Mouse (Mus musculus) neural tube, embryonic 10.5 days (tissue): ENCODE measurements at regions not wholly inside any gene's neighbourhood (a gene's known extent, or its start where the extent isn't known, plus 50 kb on each side); places are given as distances from the start of the nearest gene placed in this dataset.

Experiments used
- DNase-seq: peaks from one replicate; pipeline ENCODE4 v3.0.0-alpha.2; 2017; ENCODE audit warnings: low spot score; ENCODE audit errors: extremely low spot score

DNA sequence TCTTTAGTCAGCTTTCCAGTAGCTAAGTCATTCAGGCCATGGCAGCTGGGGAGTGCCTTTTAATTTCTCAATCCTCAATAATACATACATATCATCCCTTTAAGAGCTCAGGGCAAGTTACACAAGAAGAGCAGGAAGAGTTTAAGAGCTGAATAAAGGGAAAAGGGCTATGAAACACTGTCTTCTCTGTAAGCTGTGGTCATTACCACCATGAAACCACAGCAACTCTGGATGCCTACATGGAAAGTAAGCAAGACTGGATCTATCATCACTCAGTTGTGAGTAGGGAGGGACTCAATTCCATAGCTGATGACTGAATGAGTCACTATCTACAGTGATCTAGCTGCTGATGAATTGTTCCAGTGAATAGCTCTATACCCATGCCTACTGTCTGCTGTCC, 349.9 kb downstream of the Nr2f2 start:
- no peak for DNase-seq

GRCm38 (mm10) chr7:70003200-70003986, 363.1 kb downstream of the Nr2f2 start:
- no peak for DNase-seq

DNA sequence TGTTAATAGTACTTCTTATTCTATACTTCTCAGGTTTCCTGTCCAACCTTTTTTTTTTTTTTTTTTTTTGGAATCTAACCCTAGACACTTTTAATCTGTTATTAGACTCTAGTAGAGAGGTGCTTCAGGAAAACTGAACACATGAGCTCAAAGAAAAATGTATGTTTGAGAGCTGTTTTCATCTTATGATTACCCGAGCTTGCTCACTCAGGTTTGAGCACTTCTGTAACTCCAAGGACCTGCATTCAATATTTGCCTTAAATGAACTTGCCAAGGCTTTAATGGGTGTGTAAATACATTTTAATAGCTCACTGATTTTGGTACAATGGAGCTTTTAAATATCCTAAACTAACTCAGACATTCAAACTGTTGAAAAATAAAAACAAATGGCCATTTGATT, 367.8 kb downstream of the Nr2f2 start:
- DNase-seq = no peak

DNA sequence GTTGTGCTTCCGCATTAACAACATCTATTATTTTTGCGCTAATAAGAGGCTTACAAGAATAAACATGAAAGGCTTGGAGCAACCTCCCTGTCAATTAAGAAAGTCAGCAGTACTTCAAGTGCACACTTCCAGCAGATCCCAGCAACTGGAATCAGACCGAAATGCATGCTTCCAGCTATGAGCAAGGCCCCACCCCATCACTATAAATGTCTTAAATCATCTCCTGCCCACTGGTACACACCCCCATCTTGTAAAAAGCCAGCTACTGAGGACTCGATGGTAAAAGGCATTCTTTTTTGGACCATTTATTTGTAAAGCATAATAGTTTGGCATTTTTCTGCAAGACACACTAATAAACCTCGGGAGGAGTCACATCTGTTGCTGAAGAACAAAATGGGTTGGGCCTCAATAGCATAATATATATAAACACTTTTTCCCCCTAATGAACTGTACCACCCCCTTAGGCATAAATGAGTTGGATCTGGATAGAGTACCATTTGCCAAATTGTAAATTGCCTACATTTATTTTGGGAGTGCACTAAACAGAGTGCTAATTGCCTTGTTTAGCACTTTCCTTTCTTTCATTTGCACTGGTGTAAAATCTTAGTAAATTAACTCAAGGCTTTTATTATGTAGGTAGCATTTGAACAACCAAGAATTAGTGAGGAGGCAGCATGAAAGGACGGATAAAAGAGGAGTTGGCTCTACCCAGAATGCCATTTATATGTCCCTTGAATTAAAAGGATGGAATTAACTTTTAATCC, 371.8 kb downstream of the Nr2f2 start:
- no peak for DNase-seq

DNA sequence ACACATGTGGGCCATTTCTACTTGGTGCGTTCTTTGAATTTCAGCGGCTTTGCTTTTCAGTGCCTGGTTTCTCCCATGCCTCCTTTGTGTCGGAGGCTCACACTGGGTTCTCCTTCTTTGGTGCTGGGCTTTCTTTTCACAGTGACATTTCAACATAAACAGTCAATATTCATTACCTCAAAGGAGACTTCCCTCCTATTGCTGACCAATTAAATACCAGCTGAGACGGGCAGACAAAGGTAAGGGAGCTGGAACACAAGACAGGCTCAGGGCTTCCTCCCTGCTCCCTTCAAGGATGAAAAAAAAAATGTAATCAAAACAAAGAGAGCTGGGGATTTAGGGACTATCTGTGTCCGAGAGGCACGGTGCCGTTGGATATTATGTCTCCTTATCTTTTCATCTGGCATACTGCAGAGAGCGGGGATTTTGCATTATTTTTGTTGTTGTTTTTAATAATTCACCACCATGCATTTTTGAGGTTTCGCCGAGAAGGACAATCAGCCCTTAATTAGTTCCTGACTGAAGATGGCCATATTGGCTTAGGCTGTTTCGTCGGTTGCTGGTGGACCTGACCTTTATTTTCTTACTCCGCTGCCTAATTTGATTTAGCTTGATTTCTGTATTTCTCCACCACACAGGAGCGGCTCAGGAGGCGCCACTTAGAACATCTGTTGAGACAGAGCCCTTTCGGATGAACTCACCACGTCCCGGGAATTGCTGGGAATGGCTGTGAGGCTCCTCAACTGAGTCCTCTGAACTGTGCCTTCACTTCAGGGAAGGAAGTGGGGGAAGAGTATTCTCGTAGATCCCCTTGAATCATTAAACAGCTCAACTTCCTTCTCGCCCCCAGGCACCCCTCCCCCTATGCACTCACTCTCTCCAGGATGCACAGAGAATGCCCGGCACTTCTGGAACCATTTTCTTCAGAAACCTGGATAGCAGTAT, 373.9 kb downstream of the Nr2f2 start:
- DNase-seq = peak; percentile 37

DNA sequence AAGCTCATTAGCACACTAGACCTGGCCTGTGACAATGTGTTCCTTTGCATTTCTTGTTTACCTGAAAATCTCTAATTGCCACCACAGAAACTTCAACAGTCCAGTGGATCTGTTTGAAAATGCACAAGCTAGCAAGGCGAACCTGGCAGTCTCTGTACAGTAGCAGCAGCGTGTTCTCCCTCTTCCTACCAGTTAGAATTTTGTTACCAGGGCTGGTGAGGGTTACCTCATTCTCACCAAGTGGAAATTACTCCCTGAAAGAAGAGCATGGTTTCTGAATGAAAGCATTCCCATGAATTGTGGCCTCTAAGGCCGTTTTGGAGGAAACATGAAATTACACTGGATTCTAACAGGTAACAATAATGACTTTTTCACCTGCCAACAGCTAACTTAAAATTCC, 374.6 kb downstream of the Nr2f2 start:
- no peak for DNase-seq

GRCm38 (mm10) chr7:69988704-69989103, 377.8 kb downstream of the Nr2f2 start:
- peak; percentile 30 for DNase-seq

DNA sequence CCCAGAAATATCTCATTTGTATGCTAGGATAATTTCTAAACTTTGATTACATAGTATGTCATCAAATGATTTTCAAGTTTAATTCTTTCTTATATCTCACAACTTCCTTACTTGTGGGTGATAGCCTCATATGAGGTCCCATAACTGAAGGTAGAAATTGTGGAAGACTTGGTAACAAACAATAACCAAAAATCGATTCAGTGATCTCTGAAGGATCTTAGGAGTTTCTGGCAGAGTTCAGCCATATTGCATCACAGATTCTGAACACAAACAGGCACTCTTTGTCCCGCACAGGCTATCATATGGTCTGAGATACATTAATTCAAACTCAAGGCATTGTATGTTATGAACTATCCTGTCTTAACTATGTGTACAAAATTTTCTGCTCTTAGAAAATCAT, 385.2 kb downstream of the Nr2f2 start:
- DNase-seq = no peak

DNA sequence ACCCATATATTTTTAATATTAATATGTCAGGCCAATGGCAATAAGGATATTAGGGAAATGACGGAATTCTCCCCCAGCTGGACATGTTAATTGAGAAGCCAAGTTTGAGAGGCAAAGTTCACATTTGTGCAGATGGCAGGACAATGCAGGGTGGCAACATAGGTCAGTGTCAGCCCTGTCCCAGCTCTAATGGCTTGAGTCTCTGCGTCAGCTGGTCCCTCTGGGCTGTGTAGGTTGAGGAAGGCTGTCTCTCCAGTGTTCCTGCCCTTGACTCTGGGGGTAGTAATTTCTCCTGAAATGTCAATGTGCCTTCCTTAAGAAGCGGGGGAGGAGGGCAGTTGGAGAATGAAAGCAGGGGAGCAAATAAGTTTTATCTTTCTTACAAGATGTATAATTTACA, 390.2 kb downstream of the Nr2f2 start:
- DNase-seq = no peak

GRCm38 (mm10) chr7:69964002-69964401, 402.5 kb downstream of the Nr2f2 start:
- DNase-seq = no peak

GRCm38 (mm10) chr7:69950221-69950670, 416.3 kb downstream of the Nr2f2 start:
- no peak for DNase-seq

GRCm38 (mm10) chr7:69949647-69950121, 416.9 kb downstream of the Nr2f2 start:
- peak; percentile 23 for DNase-seq

GRCm38 (mm10) chr7:69946396-69946795, 420.1 kb downstream of the Nr2f2 start:
- no peak for DNase-seq

DNA sequence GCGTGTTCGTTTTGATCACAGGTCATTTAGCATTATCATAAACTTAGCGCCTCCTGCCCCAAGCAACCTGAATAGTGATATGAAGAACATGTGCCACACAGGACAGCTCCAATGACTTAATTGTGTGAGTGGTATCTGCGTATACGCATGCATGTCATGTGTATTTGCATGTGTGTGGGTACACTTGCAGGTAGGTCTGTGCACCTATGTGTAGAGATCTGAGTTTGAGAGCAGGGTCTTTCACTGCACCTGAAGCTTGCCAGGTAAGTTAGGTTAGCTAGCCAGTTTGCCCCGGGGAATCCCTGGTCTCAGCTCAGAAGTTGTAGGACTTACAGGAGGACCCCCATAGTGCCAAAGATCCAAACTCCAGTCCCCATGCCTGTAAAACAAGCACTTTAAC, 424.7 kb downstream of the Nr2f2 start:
- no peak for DNase-seq

DNA sequence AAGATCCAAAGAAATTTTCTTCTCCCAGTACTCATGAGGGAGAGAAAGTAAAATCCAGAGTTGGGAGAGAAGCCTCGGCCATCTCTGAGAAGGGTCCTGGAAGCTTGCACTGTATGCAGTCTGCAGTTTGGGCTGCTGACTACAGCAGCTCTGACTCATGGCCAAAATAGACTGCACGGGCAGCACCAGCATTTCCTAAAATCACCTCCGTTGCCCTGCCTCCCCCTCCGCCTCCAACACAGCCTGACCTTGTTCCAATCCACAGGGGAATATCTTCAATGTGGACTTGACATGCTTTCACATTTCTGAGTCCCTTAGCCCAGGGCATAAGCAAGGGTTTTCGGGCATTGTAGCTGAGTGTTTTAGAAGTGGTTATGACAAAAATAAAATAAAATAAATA, 441.3 kb downstream of the Nr2f2 start:
- no peak for DNase-seq

DNA sequence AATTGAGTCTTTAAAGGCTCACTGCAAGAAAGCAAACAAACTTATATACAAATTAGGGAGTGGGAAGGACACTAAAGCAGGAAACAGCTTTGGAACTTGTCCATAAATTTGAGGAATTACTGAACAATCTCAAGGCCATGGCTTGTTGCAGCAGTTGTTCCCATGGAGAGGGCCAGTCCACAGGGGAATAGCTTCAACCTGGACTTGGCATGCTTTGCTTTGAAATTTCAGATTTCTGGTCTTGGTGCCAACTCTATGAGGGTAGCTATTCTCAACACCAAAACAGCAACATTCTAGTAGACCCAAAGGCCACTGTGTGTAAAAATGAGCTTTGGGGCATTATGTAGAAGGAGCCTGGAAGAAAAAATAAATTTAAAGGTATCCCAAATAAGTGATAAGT, 442.0 kb downstream of the Nr2f2 start:
- DNase-seq = no peak

DNA sequence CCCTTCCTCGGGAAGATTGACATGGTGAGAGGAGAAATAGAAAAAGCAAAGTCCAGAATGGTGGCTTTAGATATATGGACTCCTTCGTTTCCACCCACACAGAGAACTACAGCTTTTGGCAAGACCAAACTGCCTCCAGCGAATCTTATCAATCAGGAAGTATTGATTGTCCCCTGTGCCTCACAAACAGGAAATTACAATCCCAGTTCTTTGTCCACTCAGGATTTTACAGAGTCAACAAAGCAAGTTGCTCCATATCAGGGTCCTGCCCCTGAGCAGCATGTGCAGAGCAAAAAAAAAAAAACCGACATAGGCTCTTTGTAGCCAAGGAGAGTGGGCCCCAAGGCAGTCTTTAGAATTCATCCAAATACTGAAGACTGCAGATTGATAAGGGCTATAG, 454.8 kb downstream of the Nr2f2 start:
- no peak for DNase-seq

DNA sequence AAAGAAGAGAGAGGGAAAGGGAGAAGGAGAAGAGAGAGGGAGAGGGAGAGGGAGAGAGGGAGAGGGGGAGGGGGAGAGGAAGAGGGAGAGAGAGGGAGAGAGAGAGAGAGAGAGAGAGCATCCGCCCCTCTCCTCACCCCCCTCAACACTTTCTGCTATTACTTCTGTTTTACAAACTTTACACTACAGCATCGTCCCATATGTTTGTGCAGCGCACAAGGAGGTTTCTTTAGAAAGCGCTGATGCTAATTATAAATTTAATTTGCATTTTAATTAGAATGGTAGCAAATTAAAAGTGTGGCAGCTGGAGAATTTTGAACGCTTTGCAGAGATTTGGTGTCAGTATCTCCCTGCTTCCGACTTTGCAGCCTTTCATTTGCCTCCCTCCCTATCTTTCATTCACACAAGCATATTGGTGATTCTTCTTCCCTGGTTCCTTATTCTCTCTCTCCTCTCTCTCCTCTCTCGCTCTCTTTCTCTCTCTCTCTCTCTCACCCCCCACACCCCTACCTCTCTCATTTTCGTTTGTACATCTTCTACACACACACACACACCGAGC, 476.0 kb downstream of the Nr2f2 start:
- DNase-seq = no peak

DNA sequence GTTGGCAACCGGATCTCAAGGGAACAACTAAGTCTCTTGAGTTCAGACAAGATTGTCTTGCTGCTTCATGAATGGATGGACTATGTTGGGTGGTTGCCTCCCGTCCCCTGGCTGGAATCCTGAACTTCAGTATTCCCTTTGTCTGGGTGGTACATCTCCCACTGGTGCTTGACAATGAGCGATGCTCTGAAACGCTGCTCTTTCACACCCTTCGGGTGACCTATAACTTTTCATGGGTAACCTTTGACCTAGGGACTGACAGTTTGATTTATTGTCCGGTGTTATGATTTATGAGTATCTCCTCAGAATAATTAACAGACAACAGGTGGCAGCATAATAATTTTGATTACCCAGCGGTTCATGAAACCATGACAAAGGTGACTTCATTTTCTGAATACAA, 478.3 kb downstream of the Nr2f2 start:
- DNase-seq = no peak

DNA sequence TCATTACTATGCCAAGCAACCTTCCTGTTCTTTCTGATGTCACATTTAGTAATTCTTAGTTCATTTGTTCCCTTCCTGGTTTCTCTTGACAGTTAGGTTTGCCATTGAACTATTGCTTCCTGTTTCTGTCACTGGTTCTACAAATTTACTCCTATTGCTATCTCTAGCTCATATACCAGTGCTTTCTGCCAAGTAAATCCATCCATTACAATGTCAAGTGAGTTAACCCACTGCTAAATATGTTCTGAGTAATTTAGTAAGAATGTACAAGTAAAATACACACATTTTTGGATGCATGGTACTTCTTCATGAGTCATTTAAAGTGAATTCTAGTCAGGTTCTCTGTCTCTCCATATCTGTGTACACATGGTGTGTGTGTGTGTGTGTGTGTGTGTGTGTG, 489.5 kb downstream of the Nr2f2 start:
- DNase-seq = no peak

DNA sequence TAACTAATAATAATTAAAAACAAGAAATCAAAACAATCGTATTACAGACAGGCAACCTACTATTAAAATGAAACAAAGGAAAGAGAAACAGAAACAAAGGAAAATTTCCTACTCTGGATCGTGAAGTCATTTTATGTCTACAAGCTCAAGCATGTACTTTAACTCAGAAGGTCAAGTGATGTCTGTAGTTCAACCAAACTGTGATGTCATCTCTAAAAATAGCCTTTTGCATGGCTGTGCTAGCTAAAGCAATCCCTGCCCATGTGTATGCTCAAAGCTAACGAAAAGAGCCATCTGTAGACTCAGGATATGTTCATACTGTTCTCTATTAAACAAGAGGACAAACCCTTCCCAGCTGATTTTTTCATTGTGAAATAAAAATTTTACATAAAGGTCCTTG, 500.7 kb downstream of the Nr2f2 start:
- DNase-seq = no peak
